Mouse (Mus musculus): ENCODE measurements around the gene Ralgds.
"Not testable (repeated sequence)": the region's sequence is repeated elsewhere in the genome, so short reads cannot be mapped to it uniquely, and the experiment has no call there.

Gene Ralgds

GRCm38 (mm10) chr2:28512798-28513401, at the start of gene Ralgds:
Ralgds (plus strand) TSS chr2:28513125.
- DNase-seq: peak; percentile 67

DNA sequence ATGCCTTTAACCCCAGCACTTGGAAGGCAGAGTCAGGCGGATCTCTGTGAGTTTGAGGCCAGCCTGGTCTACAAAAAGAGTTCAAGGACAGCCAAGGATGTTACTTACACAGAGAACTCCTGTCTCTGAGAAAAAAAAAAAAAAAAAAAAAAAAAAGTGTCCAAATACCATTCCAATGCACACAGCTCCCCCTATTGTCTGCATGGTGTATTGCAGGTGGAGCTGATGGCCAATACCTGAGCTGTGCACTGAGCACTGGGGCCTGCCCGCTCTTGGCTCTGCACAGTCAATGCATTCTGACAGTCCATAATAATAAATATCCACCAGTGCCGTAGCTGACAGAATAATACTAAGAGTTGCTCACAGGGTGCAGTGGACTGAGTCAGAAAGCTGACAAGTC, 49.0 kb upstream of the Ralgds start:
- peak; percentile 60 for DNase-seq

DNA sequence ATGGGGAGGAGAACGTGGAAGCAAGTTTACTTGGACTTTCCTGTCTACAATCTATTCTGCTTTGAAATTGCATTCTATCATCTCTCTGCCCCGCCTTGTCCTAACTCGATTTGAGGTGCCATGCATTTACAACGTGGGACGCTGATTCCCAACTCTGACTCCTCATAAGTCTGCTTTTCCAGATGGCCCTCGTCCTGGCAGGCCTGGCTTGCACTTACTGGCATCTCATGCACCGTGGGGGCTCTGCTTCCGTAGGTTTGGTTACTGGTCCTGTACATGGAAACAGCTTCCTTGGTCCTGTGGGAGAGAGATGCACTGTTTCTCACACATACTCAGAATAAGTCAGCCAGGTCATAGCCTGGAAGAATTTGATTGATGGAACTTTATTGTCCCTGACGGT, 48.0 kb upstream of the Ralgds start:
- DNase-seq: no peak

DNA sequence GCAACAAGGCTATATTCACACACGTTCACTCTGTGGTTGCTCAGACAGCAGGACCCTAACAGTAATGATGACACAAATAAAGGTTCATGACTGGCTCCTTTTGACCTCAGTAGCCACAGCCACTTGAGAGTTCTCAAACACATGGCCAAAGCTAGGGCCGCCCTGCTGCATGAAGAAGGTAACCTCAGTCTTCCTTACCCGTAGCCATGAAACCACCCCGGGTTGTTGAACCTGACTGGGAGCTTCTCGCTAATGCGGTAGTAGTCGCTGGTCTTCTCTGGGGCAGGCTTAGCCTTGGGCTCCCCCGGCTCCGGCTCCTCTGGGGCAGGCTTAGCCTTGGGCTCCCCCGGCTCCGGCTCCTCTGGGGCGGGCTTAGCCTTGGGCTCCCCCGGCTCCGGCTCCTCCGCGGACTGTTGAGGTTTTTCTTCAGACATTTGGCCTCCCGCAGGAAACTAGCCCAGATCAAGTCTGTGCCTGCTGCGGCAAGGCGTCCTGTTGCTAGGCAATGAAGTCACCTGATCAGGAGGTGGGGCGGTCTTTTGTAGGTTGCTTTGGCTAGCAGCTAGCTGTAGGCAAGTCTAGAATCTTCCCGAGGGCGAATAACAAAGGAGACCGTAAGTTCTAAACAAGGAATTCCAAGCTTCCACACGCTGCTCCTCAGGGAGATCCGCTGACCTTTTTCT, 46.9 kb upstream of the Ralgds start, which contains the start of gene 1700007K13Rik:
Gene 1700007K13Rik, minus strand, starts transcription at position 497 of the 683 bp plus-strand sequence.
- peak; percentile 41 for DNase-seq

DNA sequence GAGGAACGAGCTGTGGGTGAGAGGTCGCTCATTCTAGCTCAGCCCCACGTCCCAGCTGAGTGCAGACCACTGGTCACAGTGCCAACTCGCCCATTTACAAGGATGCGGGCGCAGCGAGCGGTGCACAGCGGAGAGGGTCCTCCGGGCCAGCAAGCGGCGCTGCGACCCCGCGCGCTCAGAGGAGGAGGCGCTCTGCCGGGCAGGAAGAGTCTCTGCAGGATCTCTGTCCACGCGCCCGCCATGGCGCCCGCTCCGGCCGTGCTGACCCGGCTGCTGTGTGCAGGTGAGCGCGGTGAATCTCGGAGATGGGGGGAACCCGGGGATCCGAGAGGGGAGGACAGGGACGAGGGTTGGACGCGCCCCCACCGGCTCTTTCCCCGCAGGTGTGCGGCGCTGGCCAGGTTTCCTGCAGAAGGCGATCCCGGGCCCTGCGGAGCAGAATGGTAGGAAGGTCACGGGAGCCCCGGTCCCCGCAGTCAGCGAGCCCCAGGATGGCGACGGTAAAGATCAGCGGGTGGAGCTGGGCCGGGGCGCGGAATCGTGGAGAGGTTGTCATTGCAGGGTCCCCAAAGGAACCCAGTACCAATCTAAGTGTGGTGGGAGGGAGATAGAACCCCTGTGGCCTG, 45.0 kb upstream of the Ralgds start, which contains the start of gene Mrps2:
Gene Mrps2, plus strand, starts transcription at position 207 of the 626 bp plus-strand sequence.
- DNase-seq: peak; percentile 89

GRCm38 (mm10) chr2:28468486-28469225, 44.3 kb upstream of the Ralgds start:
- no peak for DNase-seq

GRCm38 (mm10) chr2:28469461-28469860, 43.5 kb upstream of the Ralgds start:
- no peak for DNase-seq

DNA sequence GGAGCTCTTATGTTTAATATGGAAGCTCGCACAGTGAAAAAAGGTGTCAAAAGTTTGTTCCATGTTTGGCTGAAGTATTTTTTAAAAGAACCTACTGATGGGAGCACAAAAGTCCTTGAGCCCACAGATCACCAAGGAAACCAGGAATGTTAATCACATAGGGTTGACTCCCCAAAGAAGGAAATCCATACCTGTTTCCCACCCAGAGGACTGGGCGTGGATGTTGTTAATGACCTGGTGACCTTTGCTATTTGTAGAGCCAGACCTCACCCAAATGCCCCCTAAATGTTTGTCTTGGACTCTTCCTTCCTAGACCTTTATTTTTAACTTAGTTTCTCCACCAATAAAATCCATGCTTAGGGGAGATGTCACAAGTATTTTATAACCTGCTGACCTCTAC, 42.3 kb upstream of the Ralgds start:
- DNase-seq: no peak

DNA sequence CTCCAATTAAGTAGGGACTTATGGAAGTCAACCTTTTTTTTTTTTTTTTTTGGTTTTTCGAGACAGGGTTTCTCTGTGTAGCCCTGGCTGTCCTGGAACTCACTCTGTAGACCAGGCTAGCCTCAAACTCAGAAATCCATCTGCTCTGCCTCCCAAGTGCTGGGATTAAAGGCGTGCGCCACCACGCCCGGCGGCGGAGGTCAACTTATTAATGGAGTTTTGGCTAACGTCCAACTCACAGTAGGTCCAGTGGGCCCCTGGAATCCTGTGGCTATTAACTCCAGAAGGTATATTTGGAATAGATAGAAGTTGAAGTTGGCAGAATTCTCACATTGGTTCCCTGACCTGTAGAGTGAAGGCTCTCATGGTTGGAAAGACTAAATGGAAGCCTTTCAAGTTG, 40.9 kb upstream of the Ralgds start:
- DNase-seq: not testable (repeated sequence)

DNA sequence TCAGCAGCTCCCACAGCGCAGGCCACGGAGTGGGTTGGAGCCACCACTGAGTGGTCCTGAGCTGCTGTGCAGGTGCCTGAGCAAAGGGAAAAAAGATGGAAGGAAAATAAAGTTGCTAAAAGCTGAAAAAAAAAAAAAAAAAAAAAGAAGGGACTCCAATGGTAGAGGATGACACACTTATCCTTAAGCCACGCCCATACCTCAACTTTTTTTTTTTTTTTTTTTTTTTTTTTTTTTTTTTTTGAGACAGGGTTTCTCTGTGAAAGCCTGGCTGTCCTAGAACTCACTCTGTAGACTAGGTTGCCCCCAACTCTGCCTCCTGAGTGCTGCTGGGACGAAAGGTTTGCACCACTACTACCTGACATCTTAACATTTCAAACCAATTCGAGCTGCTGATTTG, 34.9 kb upstream of the Ralgds start:
- DNase-seq: not testable (repeated sequence)

DNA sequence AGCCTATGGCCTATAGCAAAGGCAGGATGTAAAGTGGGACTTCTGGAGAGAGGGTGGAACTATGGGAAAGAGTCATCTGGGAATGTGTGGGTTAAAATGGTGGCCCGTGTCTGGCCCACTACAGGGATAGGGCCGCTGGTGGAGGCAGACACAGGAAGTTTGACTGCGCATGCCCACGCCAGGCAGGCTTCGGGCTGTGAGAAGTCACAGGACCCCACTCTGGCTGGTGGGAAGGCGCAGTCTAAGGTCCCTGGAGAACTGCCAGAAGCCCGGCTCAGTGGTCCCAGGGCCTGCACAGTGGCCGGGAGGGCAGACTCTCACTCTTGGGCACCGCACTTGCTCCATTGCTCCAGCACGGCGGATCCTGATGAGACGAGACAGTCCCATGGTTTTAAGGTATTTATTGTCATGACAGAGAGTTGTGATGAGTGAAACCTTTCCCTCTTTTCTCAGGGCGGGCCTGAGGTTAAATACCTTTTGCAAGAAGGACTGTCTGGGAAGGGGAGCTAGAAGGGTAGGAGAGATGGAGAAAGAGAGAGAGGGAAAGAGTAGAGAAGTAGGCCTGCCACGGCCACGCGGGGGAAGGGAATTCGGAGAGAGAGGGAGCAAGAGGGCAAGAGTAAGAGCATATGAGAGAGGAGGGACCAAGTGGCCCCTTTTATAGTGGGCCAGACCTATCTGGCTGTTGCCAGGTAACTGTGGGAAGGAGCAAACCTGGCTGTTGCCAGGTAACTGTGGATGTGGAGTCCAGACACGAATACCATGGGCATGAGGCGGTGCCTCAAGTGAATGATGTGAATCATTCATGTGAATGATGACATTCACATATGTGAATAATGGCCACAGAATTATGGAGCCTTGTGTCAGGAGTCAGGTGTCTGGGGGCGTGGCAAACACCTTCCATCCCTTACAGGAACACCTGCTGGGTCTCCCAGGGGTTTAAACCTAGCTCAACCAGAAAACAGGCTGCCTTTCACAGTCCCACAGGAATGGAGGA, 33.4 kb upstream of the Ralgds start:
- DNase-seq: no peak

DNA sequence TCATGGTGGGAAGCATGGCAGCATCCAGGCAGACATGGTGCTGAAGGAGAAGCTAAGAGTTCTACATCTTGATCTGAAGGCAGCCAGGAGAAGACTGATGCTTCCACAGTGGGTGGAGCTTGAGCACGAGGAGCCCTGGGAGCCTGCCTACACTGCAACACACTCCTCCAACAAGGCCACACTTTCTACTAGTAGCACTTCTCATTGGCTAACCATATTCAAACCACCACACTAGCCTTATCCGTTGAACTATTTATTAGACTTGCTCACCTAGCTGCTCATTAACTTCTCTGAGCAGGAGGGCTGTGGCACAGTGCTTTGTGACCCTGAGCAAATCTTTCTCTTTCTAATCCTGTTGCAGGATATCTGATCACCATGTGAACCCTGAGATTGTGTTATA, 29.1 kb upstream of the Ralgds start:
- no peak for DNase-seq

- DNase-seq: no peak
Measured at GRCm38 (mm10) chr2:28494521-28494920, 18.4 kb upstream of the Ralgds start.

GRCm38 (mm10) chr2:28495207-28495756, 17.6 kb upstream of the Ralgds start:
- no peak for DNase-seq

DNA sequence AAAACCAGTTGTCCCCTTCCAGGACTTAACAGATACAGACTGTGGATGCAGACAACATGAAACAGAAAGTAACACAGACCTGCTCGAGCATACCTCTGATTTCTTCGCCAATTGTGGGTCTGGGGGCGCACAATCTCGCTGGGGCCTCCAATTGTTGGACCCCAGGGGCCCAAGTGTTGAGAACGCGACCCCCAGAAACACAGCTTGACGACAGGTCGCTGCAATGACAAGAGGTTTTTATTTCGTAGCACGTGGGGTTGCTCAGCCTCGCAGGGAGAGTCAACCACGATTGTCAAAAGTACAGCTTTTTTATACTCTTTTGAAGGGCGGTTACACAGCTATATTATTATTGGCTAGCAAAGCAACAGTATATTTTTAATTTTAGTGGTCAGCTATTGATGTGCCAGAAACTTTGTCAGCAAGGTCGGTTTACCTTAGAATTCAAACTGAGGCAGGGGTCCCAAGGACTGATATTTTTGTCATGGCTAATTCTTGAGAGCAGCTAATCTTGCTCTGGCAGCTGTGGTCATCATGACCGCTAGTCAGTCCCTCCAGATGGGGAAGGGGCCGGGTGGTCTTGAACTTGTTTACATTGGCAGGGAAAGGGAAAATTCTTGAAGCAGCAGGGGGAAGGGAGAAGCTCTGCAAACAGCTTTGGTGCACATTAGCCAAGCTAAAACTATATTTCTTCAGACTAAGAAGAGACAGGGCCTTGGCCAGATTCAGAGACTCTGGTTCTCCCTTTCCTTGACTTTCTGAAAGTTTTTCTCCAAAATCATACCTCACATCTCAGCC, 16.9 kb upstream of the Ralgds start:
- no peak for DNase-seq

- DNase-seq: no peak
Measured at GRCm38 (mm10) chr2:28496671-28497070, 16.3 kb upstream of the Ralgds start, which contains the start of gene Gbgt1. Gbgt1 (plus strand) TSS chr2:28496891.

- no peak for DNase-seq
Measured at GRCm38 (mm10) chr2:28497561-28497960, 15.4 kb upstream of the Ralgds start.

GRCm38 (mm10) chr2:28498431-28498830, 14.5 kb upstream of the Ralgds start:
- no peak for DNase-seq

DNA sequence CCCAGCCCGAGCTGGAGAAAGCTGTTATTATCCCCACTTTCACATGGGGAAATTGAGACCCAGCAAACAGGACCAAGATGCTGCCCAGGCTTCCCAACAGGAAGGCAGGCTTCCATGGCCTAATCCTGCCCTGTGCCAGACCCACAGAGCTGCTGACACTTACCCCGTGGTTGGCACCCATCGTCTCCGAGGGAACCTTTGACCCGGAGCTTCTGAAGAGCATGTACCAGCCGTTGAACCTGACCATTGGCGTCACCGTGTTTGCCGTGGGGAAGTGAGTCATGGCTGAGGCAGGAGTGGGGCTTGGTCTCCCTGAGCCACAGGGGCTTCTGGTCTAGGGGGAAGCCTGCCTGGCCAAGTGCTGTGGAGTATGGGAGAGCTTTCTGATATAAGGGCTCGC, 9.9 kb upstream of the Ralgds start:
- no peak for DNase-seq

- DNase-seq: no peak
Measured at GRCm38 (mm10) chr2:28504676-28505075, 8.2 kb upstream of the Ralgds start.

DNA sequence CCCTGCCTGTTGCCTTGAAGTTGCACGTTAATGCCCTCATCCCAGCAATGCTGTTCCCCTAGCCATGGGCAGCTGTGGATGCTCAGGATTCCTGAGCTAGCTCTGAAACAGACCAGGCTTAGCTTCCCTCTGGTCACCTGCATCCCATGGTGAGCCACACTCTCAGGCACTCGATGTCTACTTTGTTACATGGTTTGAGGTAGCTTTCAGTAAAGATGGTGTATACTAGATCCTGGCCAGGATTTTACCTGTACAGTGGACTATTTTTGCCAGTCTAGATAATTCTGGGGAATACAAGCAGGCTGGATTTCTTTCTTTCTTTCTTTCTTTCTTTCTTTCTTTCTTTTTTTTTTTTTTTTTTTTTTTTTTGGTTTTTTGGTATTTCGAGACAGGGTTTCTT, 7.1 kb upstream of the Ralgds start, which contains the start of gene Gm10134:
Gene Gm10134, plus strand, starts transcription at position 301 of the 400 bp plus-strand sequence.
- DNase-seq: no peak
